Mouse (Mus musculus): ENCODE measurements at regions not wholly inside any gene's neighbourhood (a gene's known extent, or its start where the extent isn't known, plus 50 kb on each side); places are given as distances from the start of the nearest gene placed in this dataset.

- no peak overlapping the region for H3K4me2 ChIP-seq (ENCODE audit: low read length)
- H3K9me3 ChIP-seq (ENCODE audit: control insufficient read depth, low read length) = no peaks in the 10 kb centered on the region
- H3K4me3 ChIP-seq (ENCODE audit: control insufficient read depth in 1 of 2, insufficient read depth in 1 of 2, low read depth in 1 of 2, low read length in 2 of 2) = no peak overlapping the region
- WGBS = 80% methylated on average over 9 of the region's 9 CpGs
- ATAC-seq (ENCODE audit: insufficient number of reproducible peaks, insufficient read depth, low FRiP score, low read depth) = no peak
- no peaks in the 10 kb centered on the region for H3K4me1 ChIP-seq (ENCODE audit: control insufficient read depth in 2 of 2, insufficient read depth in 2 of 2, low read length in 2 of 2)
- no peak overlapping the region for H3K27ac ChIP-seq (replicated peaks in 1 of 2; ENCODE audit: control insufficient read depth in 1 of 2, insufficient read depth in 1 of 2, low read depth in 2 of 2, low read length in 2 of 2)
- no peaks in the 10 kb centered on the region for H3K36me3 ChIP-seq (ENCODE audit: control insufficient read depth, insufficient read depth, low read length)
- H3K27me3 ChIP-seq (ENCODE audit: control insufficient read depth, insufficient read depth, low read length) = no peaks in the 10 kb centered on the region
- H3K9ac ChIP-seq (ENCODE audit: low read length) = no peak overlapping the region
Measured at GRCm38 (mm10) chr16:97282943-97283342, 73.6 kb upstream of the Bace2 start.

- Histone ChIP-seq H3K4me1 (ENCODE audit: control insufficient read depth in 2 of 2, insufficient read depth in 2 of 2, low read length in 2 of 2) (peaks cover 5 to 8% of the 10 kb centered on the region in 2 experiments; a peak in 2 of 4 replicates), H3K4me3 (ENCODE audit: control insufficient read depth in 1 of 2, insufficient read depth in 1 of 2, low read depth in 1 of 2, low read length in 2 of 2) (no peak overlapping the region), H3K4me2 (ENCODE audit: low read length) (no peak overlapping the region), H3K36me3 (ENCODE audit: control insufficient read depth, insufficient read depth, low read length) (no peaks in the 10 kb centered on the region), H3K9me3 (ENCODE audit: control insufficient read depth, low read length) (no peaks in the 10 kb centered on the region), H3K27me3 (ENCODE audit: control insufficient read depth, insufficient read depth, low read length) (no peaks in the 10 kb centered on the region), H3K9ac (ENCODE audit: low read length) (no peak overlapping the region), H3K27ac (replicated peaks in 1 of 2; ENCODE audit: control insufficient read depth in 1 of 2, insufficient read depth in 1 of 2, low read depth in 2 of 2, low read length in 2 of 2) (no peak overlapping the region)
- WGBS = 72% methylated on average over 8 of the region's 8 CpGs
- no peak for ATAC-seq (ENCODE audit: insufficient number of reproducible peaks, insufficient read depth, low FRiP score, low read depth)
Measured at GRCm38 (mm10) chr16:97285886-97286447, 70.6 kb upstream of the Bace2 start.

- Histone ChIP-seq H3K27ac (replicated peaks in 1 of 2; ENCODE audit: control insufficient read depth in 1 of 2, insufficient read depth in 1 of 2, low read depth in 2 of 2, low read length in 2 of 2) (no peak overlapping the region), H3K27me3 (ENCODE audit: control insufficient read depth, insufficient read depth, low read length) (no peaks in the 10 kb centered on the region), H3K4me1 (ENCODE audit: control insufficient read depth in 2 of 2, insufficient read depth in 2 of 2, low read length in 2 of 2) (peaks cover 5 to 8% of the 10 kb centered on the region in 2 experiments; a peak in 2 of 4 replicates), H3K36me3 (ENCODE audit: control insufficient read depth, insufficient read depth, low read length) (no peaks in the 10 kb centered on the region), H3K4me2 (ENCODE audit: low read length) (no peak overlapping the region), H3K9ac (ENCODE audit: low read length) (no peak overlapping the region), H3K9me3 (ENCODE audit: control insufficient read depth, low read length) (no peaks in the 10 kb centered on the region), H3K4me3 (ENCODE audit: control insufficient read depth in 1 of 2, insufficient read depth in 1 of 2, low read depth in 1 of 2, low read length in 2 of 2) (no peak overlapping the region)
- ATAC-seq (ENCODE audit: insufficient number of reproducible peaks, insufficient read depth, low FRiP score, low read depth) = no peak
- 14% methylated on average over 3 of the region's 3 CpGs for WGBS
Measured at GRCm38 (mm10) chr16:97286717-97287116, 69.8 kb upstream of the Bace2 start.

GRCm38 (mm10) chr16:97288634-97289033 is 67.9 kb upstream of the Bace2 start:
- Histone ChIP-seq H3K4me2 (ENCODE audit: low read length) (no peak overlapping the region), H3K9me3 (ENCODE audit: control insufficient read depth, low read length) (no peaks in the 10 kb centered on the region), H3K27ac (replicated peaks in 1 of 2; ENCODE audit: control insufficient read depth in 1 of 2, insufficient read depth in 1 of 2, low read depth in 2 of 2, low read length in 2 of 2) (0 out of 4 replicates have a peak overlapping the region, but pooled peaks of 1 of the 2 experiments have one; percentile 19), H3K9ac (ENCODE audit: low read length) (no peak overlapping the region), H3K4me3 (ENCODE audit: control insufficient read depth in 1 of 2, insufficient read depth in 1 of 2, low read depth in 1 of 2, low read length in 2 of 2) (no peak overlapping the region), H3K36me3 (ENCODE audit: control insufficient read depth, insufficient read depth, low read length) (no peaks in the 10 kb centered on the region), H3K4me1 (ENCODE audit: control insufficient read depth in 2 of 2, insufficient read depth in 2 of 2, low read length in 2 of 2) (peaks cover 8 to 10% of the 10 kb centered on the region in 2 experiments; a peak in 2 of 4 replicates), H3K27me3 (ENCODE audit: control insufficient read depth, insufficient read depth, low read length) (no peaks in the 10 kb centered on the region)
- peak; percentile 54; the same call in 1 of the 2 replicates for ATAC-seq (ENCODE audit: insufficient number of reproducible peaks, insufficient read depth, low FRiP score, low read depth)
- WGBS = 11% methylated on average over 8 of the region's 8 CpGs

- Histone ChIP-seq H3K4me3 (ENCODE audit: control insufficient read depth in 1 of 2, insufficient read depth in 1 of 2, low read depth in 1 of 2, low read length in 2 of 2) (no peak overlapping the region), H3K9ac (ENCODE audit: low read length) (no peak overlapping the region), H3K27ac (replicated peaks in 1 of 2; ENCODE audit: control insufficient read depth in 1 of 2, insufficient read depth in 1 of 2, low read depth in 2 of 2, low read length in 2 of 2) (no peak overlapping the region), H3K4me1 (ENCODE audit: control insufficient read depth in 2 of 2, insufficient read depth in 2 of 2, low read length in 2 of 2) (peaks cover 8 to 10% of the 10 kb centered on the region in 2 experiments; a peak in 2 of 4 replicates), H3K27me3 (ENCODE audit: control insufficient read depth, insufficient read depth, low read length) (no peaks in the 10 kb centered on the region), H3K4me2 (ENCODE audit: low read length) (peak overlapping the region; percentile 30), H3K9me3 (ENCODE audit: control insufficient read depth, low read length) (no peaks in the 10 kb centered on the region), H3K36me3 (ENCODE audit: control insufficient read depth, insufficient read depth, low read length) (no peaks in the 10 kb centered on the region)
- ATAC-seq (ENCODE audit: insufficient number of reproducible peaks, insufficient read depth, low FRiP score, low read depth) = no peak
- WGBS = 4% methylated on average over 11 of the region's 11 CpGs
Measured at GRCm38 (mm10) chr16:97292484-97293048, 64.0 kb upstream of the Bace2 start.

- Histone ChIP-seq H3K27me3 (ENCODE audit: control insufficient read depth, insufficient read depth, low read length) (no peaks in the 10 kb centered on the region), H3K27ac (replicated peaks in 1 of 2; ENCODE audit: control insufficient read depth in 1 of 2, insufficient read depth in 1 of 2, low read depth in 2 of 2, low read length in 2 of 2) (no peak overlapping the region), H3K36me3 (ENCODE audit: control insufficient read depth, insufficient read depth, low read length) (no peaks in the 10 kb centered on the region), H3K4me1 (ENCODE audit: control insufficient read depth in 2 of 2, insufficient read depth in 2 of 2, low read length in 2 of 2) (peaks cover 8 to 10% of the 10 kb centered on the region in 2 experiments; a peak in 2 of 4 replicates), H3K4me3 (ENCODE audit: control insufficient read depth in 1 of 2, insufficient read depth in 1 of 2, low read depth in 1 of 2, low read length in 2 of 2) (no peak overlapping the region), H3K9ac (ENCODE audit: low read length) (no peak overlapping the region), H3K9me3 (ENCODE audit: control insufficient read depth, low read length) (no peaks in the 10 kb centered on the region), H3K4me2 (ENCODE audit: low read length) (peak overlapping the region; percentile 30)
- WGBS = 9% methylated on average over 4 of the region's 4 CpGs
- ATAC-seq (ENCODE audit: insufficient number of reproducible peaks, insufficient read depth, low FRiP score, low read depth) = no peak
Measured at GRCm38 (mm10) chr16:97293273-97293672, 63.3 kb upstream of the Bace2 start.

- Histone ChIP-seq H3K27ac (replicated peaks in 1 of 2; ENCODE audit: control insufficient read depth in 1 of 2, insufficient read depth in 1 of 2, low read depth in 2 of 2, low read length in 2 of 2) (no peak overlapping the region), H3K4me3 (ENCODE audit: control insufficient read depth in 1 of 2, insufficient read depth in 1 of 2, low read depth in 1 of 2, low read length in 2 of 2) (no peak overlapping the region), H3K27me3 (ENCODE audit: control insufficient read depth, insufficient read depth, low read length) (no peaks in the 10 kb centered on the region), H3K4me2 (ENCODE audit: low read length) (no peak overlapping the region), H3K4me1 (ENCODE audit: control insufficient read depth in 2 of 2, insufficient read depth in 2 of 2, low read length in 2 of 2) (0 out of 4 replicates have a peak, but pooled peaks cover 0 to 5% of the 10 kb centered on the region in 2 experiments), H3K9ac (ENCODE audit: low read length) (no peak overlapping the region), H3K9me3 (ENCODE audit: control insufficient read depth, low read length) (no peaks in the 10 kb centered on the region), H3K36me3 (ENCODE audit: control insufficient read depth, insufficient read depth, low read length) (no peaks in the 10 kb centered on the region)
- 81% methylated on average over 3 of the region's 3 CpGs for WGBS
- ATAC-seq (ENCODE audit: insufficient number of reproducible peaks, insufficient read depth, low FRiP score, low read depth) = no peak
Measured at GRCm38 (mm10) chr16:97297140-97297539, 59.4 kb upstream of the Bace2 start.
